Mouse (Mus musculus): ENCODE measurements around the gene Cdk2. TPM values are rescaled to one million over a fixed set of nuclear protein-coding genes. Genes with fewer than 3 reads are reported as not detected.
A peak's percentile ranks its signal among the peaks of the same experiment; 100 is the strongest.

The Cdk2 gene
- polyA plus RNA-seq, 1 experiment from 2014 or later = 108 TPM

- H3K36me3 ChIP-seq = peaks cover 54% of the 10 kb centered on the region
- ATAC-seq (ENCODE audit: borderline replicate concordance, extremely low read depth, low FRiP score, low TSS enrichment) = no peak
- H3K9ac ChIP-seq = no peak overlapping the region
- no peaks in the 10 kb centered on the region for H3K9me3 ChIP-seq
- no peaks in the 10 kb centered on the region for H3K27me3 ChIP-seq
- H3K4me2 ChIP-seq = no peak overlapping the region
- WGBS = 82% methylated on average over 11 of the region's 11 CpGs
- no peak overlapping the region for H3K27ac ChIP-seq
- H3K4me1 ChIP-seq = peaks cover 21% of the 10 kb centered on the region
- H3K4me3 ChIP-seq = no peak overlapping the region
Measured at GRCm38 (mm10) chr10:128699611-128700010, 5.2 kb downstream of the Cdk2 start.

- no peak overlapping the region for H3K9ac ChIP-seq
- H3K27me3 ChIP-seq = no peaks in the 10 kb centered on the region
- WGBS = 75% methylated on average over 5 of the region's 5 CpGs
- no peak overlapping the region for H3K4me3 ChIP-seq
- ATAC-seq (ENCODE audit: borderline replicate concordance, extremely low read depth, low FRiP score, low TSS enrichment) = no peak
- no peaks in the 10 kb centered on the region for H3K9me3 ChIP-seq
- H3K27ac ChIP-seq = no peak overlapping the region
- no peak overlapping the region for H3K4me2 ChIP-seq
- peaks cover 54% of the 10 kb centered on the region for H3K36me3 ChIP-seq
- H3K4me1 ChIP-seq = peaks cover 25% of the 10 kb centered on the region
Measured at GRCm38 (mm10) chr10:128699006-128699405, 5.8 kb downstream of the Cdk2 start.

GRCm38 (mm10) chr10:128697072-128697725, 7.6 kb downstream of the Cdk2 start:
- ATAC-seq (ENCODE audit: borderline replicate concordance, extremely low read depth, low FRiP score, low TSS enrichment) = no peak

GRCm38 (mm10) chr10:128695992-128696807, 8.6 kb downstream of the Cdk2 start, which contains the start of gene Rab5b:
Rab5b (minus strand) TSS chr10:128696264.
- peaks cover 36% of the 10 kb centered on the region for H3K36me3 ChIP-seq
- peak; percentile 99 for ATAC-seq (ENCODE audit: borderline replicate concordance, extremely low read depth, low FRiP score, low TSS enrichment)
- H3K9me3 ChIP-seq = no peaks in the 10 kb centered on the region
- H3K27me3 ChIP-seq = no peaks in the 10 kb centered on the region
- H3K4me1 ChIP-seq = peaks cover 14% of the 10 kb centered on the region
- peak within 1 kb of the TSS; percentile 72 for H3K4me3 ChIP-seq
- H3K27ac ChIP-seq = peak within 1 kb of the TSS; percentile 98
- WGBS = 1% methylated on average over 40 of the region's 40 CpGs
- H3K4me2 ChIP-seq = peak within 1 kb of the TSS; percentile 74
- peak within 1 kb of the TSS; percentile 80 for H3K9ac ChIP-seq

More at GRCm38 (mm10) chr10:128697072-128697725, 7.6 kb downstream of the Cdk2 start:
- Histone ChIP-seq H3K4me2 (peak overlapping the region; percentile 74), H3K9ac (no peak overlapping the region), H3K36me3 (peaks cover 46% of the 10 kb centered on the region), H3K4me1 (peaks cover 14% of the 10 kb centered on the region), H3K27ac (peak overlapping the region; percentile 74), H3K27me3 (no peaks in the 10 kb centered on the region), H3K4me3 (0 out of 2 replicates have a peak overlapping the region, but pooled peaks have one; percentile 43), H3K9me3 (no peaks in the 10 kb centered on the region)
- WGBS = 79% methylated on average over 6 of the region's 6 CpGs

- Histone ChIP-seq H3K36me3 (peaks cover 33% of the 10 kb centered on the region), H3K9me3 (no peaks in the 10 kb centered on the region), H3K4me3 (peak overlapping the region; percentile 72), H3K9ac (peak overlapping the region; percentile 80), H3K27me3 (no peaks in the 10 kb centered on the region), H3K4me1 (peaks cover 14% of the 10 kb centered on the region), H3K4me2 (peak overlapping the region; percentile 61), H3K27ac (peak overlapping the region; percentile 98)
- WGBS = 0% methylated on average over 22 of the region's 22 CpGs
- no peak; the same call in 1 of the 2 replicates for ATAC-seq (ENCODE audit: borderline replicate concordance, extremely low read depth, low FRiP score, low TSS enrichment)
Measured at GRCm38 (mm10) chr10:128695411-128695991, 9.3 kb downstream of the Cdk2 start.

- Histone ChIP-seq H3K36me3 (peaks cover 4% of the 10 kb centered on the region; the same call in 1 of the 2 replicates), H3K27me3 (no peaks in the 10 kb centered on the region), H3K9me3 (no peaks in the 10 kb centered on the region), H3K4me2 (peak overlapping the region; percentile 95), H3K27ac (peak overlapping the region; percentile 67), H3K4me3 (peak overlapping the region; percentile 81), H3K9ac (peak overlapping the region; percentile 58), H3K4me1 (peaks cover 12% of the 10 kb centered on the region)
- WGBS = 2% methylated on average over 9 of the region's 9 CpGs
- no peak for ATAC-seq (ENCODE audit: borderline replicate concordance, extremely low read depth, low FRiP score, low TSS enrichment)
Measured at GRCm38 (mm10) chr10:128674469-128675008, 30.3 kb downstream of the Cdk2 start.

GRCm38 (mm10) chr10:128673763-128674468, 30.9 kb downstream of the Cdk2 start, which contains the start of gene Suox:
Suox (minus strand) TSS chr10:128674073.
- WGBS = under 1% methylated on average over 55 of the region's 60 CpGs
- H3K4me1 ChIP-seq = peaks cover 15% of the 10 kb centered on the region
- no peaks in the 10 kb centered on the region for H3K9me3 ChIP-seq
- peak within 1 kb of the TSS; percentile 95 for H3K4me2 ChIP-seq
- H3K4me3 ChIP-seq = peak within 1 kb of the TSS; percentile 81
- H3K9ac ChIP-seq = peak within 1 kb of the TSS; percentile 58
- H3K36me3 ChIP-seq = no peaks in the 10 kb centered on the region
- H3K27ac ChIP-seq = peak within 1 kb of the TSS; percentile 67
- ATAC-seq (ENCODE audit: borderline replicate concordance, extremely low read depth, low FRiP score, low TSS enrichment) = peak; percentile 95
- H3K27me3 ChIP-seq = no peaks in the 10 kb centered on the region

GRCm38 (mm10) chr10:128671148-128671547, 33.7 kb downstream of the Cdk2 start:
- Histone ChIP-seq H3K4me2 (no peak overlapping the region), H3K27me3 (no peaks in the 10 kb centered on the region), H3K36me3 (no peaks in the 10 kb centered on the region), H3K27ac (no peak overlapping the region), H3K9me3 (no peaks in the 10 kb centered on the region), H3K4me3 (no peak overlapping the region), H3K4me1 (peaks cover 20% of the 10 kb centered on the region), H3K9ac (no peak overlapping the region)
- no peak for ATAC-seq (ENCODE audit: borderline replicate concordance, extremely low read depth, low FRiP score, low TSS enrichment)
- WGBS = 91% methylated on average over 9 of the region's 9 CpGs

- peak overlapping the region; percentile 90 for H3K4me2 ChIP-seq
- H3K4me1 ChIP-seq = peaks cover 16% of the 10 kb centered on the region
- peak overlapping the region; percentile 85 for H3K27ac ChIP-seq
- WGBS = 1% methylated on average over 37 of the region's 42 CpGs
- H3K27me3 ChIP-seq = no peaks in the 10 kb centered on the region
- peak overlapping the region; percentile 75 for H3K9ac ChIP-seq
- H3K9me3 ChIP-seq = no peaks in the 10 kb centered on the region
- no peaks in the 10 kb centered on the region for H3K36me3 ChIP-seq
- peak overlapping the region; percentile 88 for H3K4me3 ChIP-seq
- peak; percentile 50; the same call in 1 of the 2 replicates for ATAC-seq (ENCODE audit: borderline replicate concordance, extremely low read depth, low FRiP score, low TSS enrichment)
Measured at GRCm38 (mm10) chr10:128668790-128669672, 35.8 kb downstream of the Cdk2 start.

GRCm38 (mm10) chr10:128665806-128666205, 39.0 kb downstream of the Cdk2 start:
- Histone ChIP-seq H3K4me2 (no peak overlapping the region), H3K9me3 (no peaks in the 10 kb centered on the region), H3K27me3 (no peaks in the 10 kb centered on the region), H3K4me1 (peaks cover 8% of the 10 kb centered on the region; the same call in 1 of the 2 replicates), H3K36me3 (no peaks in the 10 kb centered on the region), H3K4me3 (no peak overlapping the region), H3K27ac (no peak overlapping the region), H3K9ac (no peak overlapping the region)
- no peak for ATAC-seq (ENCODE audit: borderline replicate concordance, extremely low read depth, low FRiP score, low TSS enrichment)
- 92% methylated on average over 2 of the region's 2 CpGs for whole genome bisulfite sequencing
